In genomic region chr17:45873200-45873955, GRCm38 (mm10) we compare ENCODE assay signal across 8 mouse cellular contexts.
A peak's percentile ranks its signal among the peaks of the same experiment; 100 is the strongest.
DNase-seq lines count a peak whose midpoint lies in the region; ATAC-seq and TF ChIP-seq lines count a peak whose summit lies in the region.

No protein-coding gene starts in this region.

- H3K9me3 ChIP-seq in embryonic facial prominence, embryonic 15.5 days (replicated peaks), result no peaks in the 10 kb centered on the region
- H3K9me3 ChIP-seq in hindbrain, embryonic 14.5 days (ENCODE audit: control insufficient read depth, low read length), result no peaks in the 10 kb centered on the region
- no peaks in the 10 kb centered on the region for H3K9me3 ChIP-seq in liver, postnatal 0 days (ENCODE audit: low read length)

- H3K27me3 ChIP-seq in embryonic facial prominence, embryonic 15.5 days, result peaks cover 36% of the 10 kb centered on the region
- H3K27me3 ChIP-seq in hindbrain, embryonic 14.5 days (ENCODE audit: control insufficient read depth, insufficient read depth, low read length), result no peaks in the 10 kb centered on the region
- peaks cover 11% of the 10 kb centered on the region; the same call in 1 of the 2 replicates for H3K27me3 ChIP-seq in liver, postnatal 0 days (ENCODE audit: insufficient read depth, low read length)

- ATAC-seq in embryonic facial prominence, embryonic 15.5 days (ENCODE audit: insufficient number of reproducible peaks, low FRiP score, low TSS enrichment, low read depth), result no peak
- ATAC-seq in hindbrain, embryonic 14.5 days (ENCODE audit: low FRiP score), result peak; percentile 59
- ATAC-seq in liver, postnatal 0 days, result peak; percentile 57

- no peak overlapping the region for H3K27ac ChIP-seq in embryonic facial prominence, embryonic 15.5 days (replicated peaks)
- peak overlapping the region; percentile 66 for H3K27ac ChIP-seq in hindbrain, embryonic 14.5 days
- no peak overlapping the region for H3K27ac ChIP-seq in liver, postnatal 0 days (ENCODE audit: low read depth)

- no peak for TF ChIP-seq EP300 in liver, postnatal 0 days (IDR thresholded peaks at IDR 0.05; ENCODE audit: low read depth)

- H3K4me1 ChIP-seq in embryonic facial prominence, embryonic 15.5 days, result peaks cover 28% of the 10 kb centered on the region
- peaks cover 19% of the 10 kb centered on the region for H3K4me1 ChIP-seq in hindbrain, embryonic 14.5 days (replicated peaks; ENCODE audit: control insufficient read depth, insufficient read depth, low read length)
- H3K4me1 ChIP-seq in liver, postnatal 0 days (ENCODE audit: insufficient read depth), result peaks cover 18% of the 10 kb centered on the region

- TF ChIP-seq CTCF in liver, postnatal 0 days (IDR thresholded peaks at IDR 0.05; ENCODE audit: low read depth), result no peak

- H3K9ac ChIP-seq in embryonic facial prominence, embryonic 15.5 days, result no peak overlapping the region
- peak overlapping the region; percentile 57 for H3K9ac ChIP-seq in hindbrain, embryonic 14.5 days
- H3K9ac ChIP-seq in liver, postnatal 0 days (replicated peaks), result no peak overlapping the region

- peak; percentile 45 to 68 for DNase-seq in adrenal gland, adult (ENCODE audit: inconsistent age in 2 of 2, low spot score in 1 of 2)
- DNase-seq in adrenal gland, postnatal 36 days, result no peak
- peak; percentile 70 for DNase-seq in hindbrain, embryonic 14.5 days (ENCODE audit: low spot score)
- no peak for DNase-seq in liver, postnatal 0 days
- DNase-seq in right cerebral cortex, adult 18-20 months, result peak; percentile 15
- no peak for DNase-seq in ovary, postnatal 14 days (ENCODE audit: low spot score)
- DNase-seq in frontal cortex, postnatal 14 days (ENCODE audit: low spot score in 2 of 2), result no peak

- no peak overlapping the region for H3K4me3 ChIP-seq in embryonic facial prominence, embryonic 15.5 days (replicated peaks)
- no peak overlapping the region for H3K4me3 ChIP-seq in hindbrain, embryonic 14.5 days (replicated peaks; ENCODE audit: low read length)
- H3K4me3 ChIP-seq in liver, postnatal 0 days (ENCODE audit: low read depth, low read length), result no peak overlapping the region

- peak overlapping the region; percentile 15; the same call in 1 of the 2 replicates for H3K4me2 ChIP-seq in embryonic facial prominence, embryonic 15.5 days (replicated peaks)
- H3K4me2 ChIP-seq in hindbrain, embryonic 14.5 days (replicated peaks), result peak overlapping the region; percentile 41
- H3K4me2 ChIP-seq in liver, postnatal 0 days (ENCODE audit: low read depth, low read length), result peak overlapping the region; percentile 13; the same call in 1 of the 2 replicates

- H3K36me3 ChIP-seq in embryonic facial prominence, embryonic 15.5 days, result no peaks in the 10 kb centered on the region
- no peaks in the 10 kb centered on the region for H3K36me3 ChIP-seq in hindbrain, embryonic 14.5 days (replicated peaks; ENCODE audit: control insufficient read depth, insufficient read depth)
- no peaks in the 10 kb centered on the region for H3K36me3 ChIP-seq in liver, postnatal 0 days (replicated peaks; ENCODE audit: insufficient read depth, low read length)

- WGBS in embryonic facial prominence, embryonic 15.5 days, result 7% methylated on average over 21 of the region's 21 CpGs
- 6% methylated on average over 21 of the region's 21 CpGs for WGBS in hindbrain, embryonic 14.5 days
- WGBS in liver, postnatal 0 days (ENCODE audit: insufficient replicate concordance), result 9% methylated on average over 21 of the region's 21 CpGs

Comparison
In these comparisons a context has a peak if more than half of its experiments do, and no peak if none do; other contexts are left out.
1. DNase-seq: peak in adrenal gland, adult (2 of 2), hindbrain, embryonic 14.5 days (single experiment) and right cerebral cortex, adult 18-20 months (single experiment); none in adrenal gland, postnatal 36 days (0 of 2), liver, postnatal 0 days (single experiment), ovary, postnatal 14 days (single experiment) and frontal cortex, postnatal 14 days (0 of 2).
2. Peak in every context shown above with its lines, with median percentiles within 50 percentile points of each other: H3K4me2 ChIP-seq.